Mouse (Mus musculus): ENCODE results near the gene Olfr1440. TPM values are rescaled to one million over a fixed set of nuclear protein-coding genes. Genes with fewer than 3 reads are reported as not detected.

Gene Olfr1440
- polyA plus RNA-seq, 1 experiment = not detected

- no peak overlapping the region for H3ac ChIP-seq (ENCODE audit: control insufficient read depth, insufficient read length)
Measured at GRCm38 (mm10) chr19:12435750-12436524, 48.9 kb downstream of the Olfr1440 start.

GRCm38 (mm10) chr19:12439581-12439980 is 52.5 kb downstream of the Olfr1440 start:
- no peak for TF ChIP-seq POLR2A (IDR thresholded peaks at IDR 0.05; ENCODE audit: insufficient read length, low read depth)
- no peak for TF ChIP-seq SRF (IDR thresholded peaks at IDR 0.05; ENCODE audit: control insufficient read depth, insufficient read length, low read depth)
- no peak for TF ChIP-seq TCF3 (IDR thresholded peaks at IDR 0.05; ENCODE audit: insufficient read length, low read depth)
- Histone ChIP-seq H3K36me3 (ENCODE audit: control insufficient read depth, insufficient read depth) (no peaks in the 10 kb centered on the region), H3K27me3 (ENCODE audit: control insufficient read depth, insufficient read depth, insufficient read length) (no peaks in the 10 kb centered on the region)

More at GRCm38 (mm10) chr19:12435750-12436524, 48.9 kb downstream of the Olfr1440 start:
- TF ChIP-seq SRF (IDR thresholded peaks at IDR 0.05; ENCODE audit: control insufficient read depth, insufficient read length, low read depth) (no peak), USF1 (IDR thresholded peaks at IDR 0.05; ENCODE audit: low read depth) (no peak)
- Histone ChIP-seq H3K4me3 (no peak overlapping the region), H3K79me2 (ENCODE audit: control insufficient read depth, insufficient read depth) (no peaks in the 10 kb centered on the region), H3K27me3 (ENCODE audit: control insufficient read depth, insufficient read depth, insufficient read length) (no peaks in the 10 kb centered on the region), H3K4me2 (ENCODE audit: low read depth) (no peak overlapping the region), H3K36me3 (ENCODE audit: control insufficient read depth, insufficient read depth) (no peaks in the 10 kb centered on the region)

GRCm38 (mm10) chr19:12440103-12440725 is 53.1 kb downstream of the Olfr1440 start:
- no peaks in the 10 kb centered on the region for H3K27me3 ChIP-seq (ENCODE audit: control insufficient read depth, insufficient read depth, insufficient read length)
- TF ChIP-seq REST (IDR thresholded peaks at IDR 0.05; ENCODE audit: insufficient read depth, insufficient read length) = no peak
- TF ChIP-seq MYOG (IDR thresholded peaks at IDR 0.05; ENCODE audit: control insufficient read depth in 1 of 3, insufficient read depth in 1 of 3, insufficient read length in 2 of 3, low read depth in 2 of 3) = no peak
- no peak for TF ChIP-seq SRF (IDR thresholded peaks at IDR 0.05; ENCODE audit: control insufficient read depth, insufficient read length, low read depth)
- no peak for TF ChIP-seq POLR2AphosphoS2 (IDR thresholded peaks at IDR 0.05; ENCODE audit: insufficient read length, low read depth)
- no peak for TF ChIP-seq POLR2A (IDR thresholded peaks at IDR 0.05; ENCODE audit: insufficient read length, low read depth)
- TF ChIP-seq TCF12 (IDR thresholded peaks at IDR 0.05; ENCODE audit: insufficient read depth, poor library complexity, severe bottlenecking) = no peak
- no peak for TF ChIP-seq E2F4 (IDR thresholded peaks at IDR 0.05; ENCODE audit: insufficient read depth)
- TF ChIP-seq MAX (IDR thresholded peaks at IDR 0.05; ENCODE audit: low read depth) = no peak
- no peak for TF ChIP-seq CEBPB (IDR thresholded peaks at IDR 0.05; ENCODE audit: insufficient read depth, poor library complexity, severe bottlenecking)
- no peak for TF ChIP-seq MYOD1 (IDR thresholded peaks at IDR 0.05; ENCODE audit: control insufficient read depth in 1 of 3, insufficient read length in 2 of 3, low read depth in 2 of 3)
- no peak for TF ChIP-seq USF1 (IDR thresholded peaks at IDR 0.05; ENCODE audit: low read depth)
- TF ChIP-seq TCF3 (IDR thresholded peaks at IDR 0.05; ENCODE audit: insufficient read length, low read depth) = no peak
- H3K4me2 ChIP-seq (ENCODE audit: low read depth) = no peak overlapping the region
- H3K36me3 ChIP-seq (ENCODE audit: control insufficient read depth, insufficient read depth) = no peaks in the 10 kb centered on the region
- H3K79me2 ChIP-seq (ENCODE audit: control insufficient read depth, insufficient read depth) = no peaks in the 10 kb centered on the region
- H3ac ChIP-seq (ENCODE audit: control insufficient read depth, insufficient read length) = no peak overlapping the region
- no peak overlapping the region for H3K4me3 ChIP-seq

More at GRCm38 (mm10) chr19:12439581-12439980, 52.5 kb downstream of the Olfr1440 start:
- Histone ChIP-seq H3K79me2 (ENCODE audit: control insufficient read depth, insufficient read depth) (no peaks in the 10 kb centered on the region), H3K4me2 (ENCODE audit: low read depth) (no peak overlapping the region), H3K4me3 (no peak overlapping the region), H3ac (ENCODE audit: control insufficient read depth, insufficient read length) (no peak overlapping the region)

GRCm38 (mm10) chr19:12442560-12442959 is 55.5 kb downstream of the Olfr1440 start:
- H3K4me3 ChIP-seq = no peak overlapping the region
- no peaks in the 10 kb centered on the region for H3K79me2 ChIP-seq (ENCODE audit: control insufficient read depth, insufficient read depth)
- H3K27me3 ChIP-seq (ENCODE audit: control insufficient read depth, insufficient read depth, insufficient read length) = no peaks in the 10 kb centered on the region
- TF ChIP-seq POLR2A (IDR thresholded peaks at IDR 0.05; ENCODE audit: insufficient read length, low read depth) (no peak), MYOD1 (IDR thresholded peaks at IDR 0.05; ENCODE audit: control insufficient read depth in 1 of 3, insufficient read length in 2 of 3, low read depth in 2 of 3) (no peak), MAX (IDR thresholded peaks at IDR 0.05; ENCODE audit: low read depth) (no peak), TCF3 (IDR thresholded peaks at IDR 0.05; ENCODE audit: insufficient read length, low read depth) (no peak), E2F4 (IDR thresholded peaks at IDR 0.05; ENCODE audit: insufficient read depth) (no peak), MYOG (IDR thresholded peaks at IDR 0.05; ENCODE audit: control insufficient read depth in 1 of 3, insufficient read depth in 1 of 3, insufficient read length in 2 of 3, low read depth in 2 of 3) (no peak), POLR2AphosphoS2 (IDR thresholded peaks at IDR 0.05; ENCODE audit: insufficient read length, low read depth) (no peak), CEBPB (IDR thresholded peaks at IDR 0.05; ENCODE audit: insufficient read depth, poor library complexity, severe bottlenecking) (no peak), REST (IDR thresholded peaks at IDR 0.05; ENCODE audit: insufficient read depth, insufficient read length) (no peak), USF1 (IDR thresholded peaks at IDR 0.05; ENCODE audit: low read depth) (no peak), TCF12 (IDR thresholded peaks at IDR 0.05; ENCODE audit: insufficient read depth, poor library complexity, severe bottlenecking) (no peak), SRF (IDR thresholded peaks at IDR 0.05; ENCODE audit: control insufficient read depth, insufficient read length, low read depth) (no peak)
- no peak overlapping the region for H3ac ChIP-seq (ENCODE audit: control insufficient read depth, insufficient read length)
- H3K36me3 ChIP-seq (ENCODE audit: control insufficient read depth, insufficient read depth) = no peaks in the 10 kb centered on the region
- H3K4me2 ChIP-seq (ENCODE audit: low read depth) = no peak overlapping the region

- no peaks in the 10 kb centered on the region for H3K27me3 ChIP-seq (ENCODE audit: control insufficient read depth, insufficient read depth, insufficient read length)
- H3K36me3 ChIP-seq (ENCODE audit: control insufficient read depth, insufficient read depth) = no peaks in the 10 kb centered on the region
- H3K4me2 ChIP-seq (ENCODE audit: low read depth) = no peak overlapping the region
- TF ChIP-seq CEBPB (IDR thresholded peaks at IDR 0.05; ENCODE audit: insufficient read depth, poor library complexity, severe bottlenecking) (peak; percentile 27; the same call in 1 of the 2 replicates), MAX (IDR thresholded peaks at IDR 0.05; ENCODE audit: low read depth) (no peak)
- H3ac ChIP-seq (ENCODE audit: control insufficient read depth, insufficient read length) = no peak overlapping the region
- H3K79me2 ChIP-seq (ENCODE audit: control insufficient read depth, insufficient read depth) = no peaks in the 10 kb centered on the region
- no peak overlapping the region for H3K4me3 ChIP-seq
Measured at GRCm38 (mm10) chr19:12445014-12445413, 57.9 kb downstream of the Olfr1440 start.

Other genes with a start within 250 kb of the Olfr1440 start
- gene Olfr1555-ps1, start 217.2 kb upstream of the Olfr1440 start, polyA plus RNA-seq (2012; fragmentation: generic; extraction: Trizol) = not detected
- gene Olfr1431, start 186.6 kb upstream of the Olfr1440 start, polyA plus RNA-seq (2012; fragmentation: generic; extraction: Trizol) = not detected
- gene Olfr1432, start 154.7 kb upstream of the Olfr1440 start, polyA plus RNA-seq (2012; fragmentation: generic; extraction: Trizol) = not detected
- not detected for gene Olfr262, start 145.6 kb upstream of the Olfr1440 start, polyA plus RNA-seq (2012; fragmentation: generic; extraction: Trizol)
- not detected for gene Olfr235, start 126.2 kb upstream of the Olfr1440 start, polyA plus RNA-seq (2012; fragmentation: generic; extraction: Trizol)
- not detected for gene Olfr1434, start 107.4 kb upstream of the Olfr1440 start, polyA plus RNA-seq (2012; fragmentation: generic; extraction: Trizol)
- gene Olfr1436, start 88.1 kb upstream of the Olfr1440 start, polyA plus RNA-seq (2012; fragmentation: generic; extraction: Trizol) = not detected
- not detected for gene Olfr1437, start 62.2 kb upstream of the Olfr1440 start, polyA plus RNA-seq (2012; fragmentation: generic; extraction: Trizol)
- not detected for gene Olfr1438-ps1, start 51.4 kb upstream of the Olfr1440 start, polyA plus RNA-seq (2012; fragmentation: generic; extraction: Trizol)
- not detected for gene Olfr1441, start 30.2 kb downstream of the Olfr1440 start, polyA plus RNA-seq (2012; fragmentation: generic; extraction: Trizol)
- gene Pfpl, start 40.6 kb downstream of the Olfr1440 start, polyA plus RNA-seq (2012; fragmentation: generic; extraction: Trizol) = 0.02 TPM
- gene Mpeg1, start 73.5 kb downstream of the Olfr1440 start, polyA plus RNA-seq (2012; fragmentation: generic; extraction: Trizol) = 0.06 TPM
- gene Dtx4, start 114.2 kb downstream of the Olfr1440 start, polyA plus RNA-seq (2012; fragmentation: generic; extraction: Trizol) = 21.2 TPM
- 5.4 TPM for gene Fam111a, start 158.5 kb downstream of the Olfr1440 start, polyA plus RNA-seq (2012; fragmentation: generic; extraction: Trizol)
- gene Gm4952, start 212.7 kb downstream of the Olfr1440 start, polyA plus RNA-seq (2012; fragmentation: generic; extraction: Trizol) = not detected
- not detected for gene Glyat, start 246.0 kb downstream of the Olfr1440 start, polyA plus RNA-seq (2012; fragmentation: generic; extraction: Trizol)

All from myocyte (in vitro differentiated cells).